Mouse (Mus musculus) limb, embryonic 11.5 days (tissue): ENCODE results near the gene Cela1. TPM values are rescaled to one million over a fixed set of nuclear protein-coding genes. Genes with fewer than 3 reads are reported as not detected.

Experiments used
- ATAC-seq: fragments of 200-750 bp; cut with Nextera tagmentation; 2 replicates; pipeline ENCODE4 v1.8.0; 2017; ENCODE audit warnings: low read depth; ENCODE audit not compliant: insufficient number of reproducible peaks, low FRiP score, low TSS enrichment
- DNase-seq: peaks from one replicate; pipeline ENCODE4 v3.0.0-alpha.2; 2015; ENCODE audit warnings: low spot score
- H3K27ac ChIP-seq: fragments of 300-500 bp; sonication (generic); replicated peaks from 2 replicates; pipeline ENCODE4 v1.5.1; 2014; ENCODE audit warnings: low read depth, mild to moderate bottlenecking, low read length
- H3K27me3 ChIP-seq: fragments of 300-500 bp; sonication (generic); 2 replicates; pipeline ENCODE4 v1.6.1; 2014; ENCODE audit warnings: mild to moderate bottlenecking, low read length, mixed read lengths; ENCODE audit not compliant: control insufficient read depth, insufficient read depth
- H3K36me3 ChIP-seq: fragments of 300-500 bp; sonication (generic); 2 replicates; pipeline ENCODE4 v1.6.1; 2014; ENCODE audit warnings: mild to moderate bottlenecking, low read length, moderate library complexity, mixed read lengths; ENCODE audit not compliant: control insufficient read depth, insufficient read depth
- H3K4me1 ChIP-seq: fragments of 300-500 bp; sonication (generic); 2 replicates; pipeline ENCODE4 v1.6.1; 2014; ENCODE audit warnings: low read length, mixed read lengths; ENCODE audit not compliant: control insufficient read depth, insufficient read depth
- H3K4me2 ChIP-seq: fragments of 300-500 bp; sonication (generic); 2 replicates; pipeline ENCODE4 v1.6.1; 2014; ENCODE audit warnings: low read depth, mild to moderate bottlenecking, moderate library complexity; ENCODE audit not compliant: severe bottlenecking
- H3K4me3 ChIP-seq: fragments of 300-500 bp; sonication (generic); 2 replicates; pipeline ENCODE4 v1.5.1; 2014; ENCODE audit warnings: low read depth, low read length
- H3K9ac ChIP-seq: fragments of 300-500 bp; sonication (generic); 2 replicates; pipeline ENCODE4 v1.6.1; 2014; ENCODE audit warnings: mild to moderate bottlenecking, low read length
- H3K9me3 ChIP-seq: fragments of 300-500 bp; sonication (generic); 2 replicates; pipeline ENCODE4 v1.6.1; 2016; ENCODE audit warnings: low read length; ENCODE audit not compliant: control insufficient read depth
- WGBS: fragments of 180-500 bp; shearing (Covaris S2); extraction: QIAGEN DNeasy Blood & Tissue Kit; methylation state at CpG from one replicate; pipeline ENCODE4 v1.1.7; 2014; 5-methylcytosine and 5-hydroxymethylcytosine counted together
- polyA plus RNA-seq: library from polyadenylated mRNA; unstranded; fragments of >200 nt; fragmentation: Nextera tagmentation; extraction: Ambion mirVana; gene quantifications from 2 replicates; pipeline ENCODE4 v1.2.1, GENCODE M21; 2014

Gene Cela1
- polyA plus RNA-seq, 1 experiment from 2014 or later = 1.4 TPM

DNA sequence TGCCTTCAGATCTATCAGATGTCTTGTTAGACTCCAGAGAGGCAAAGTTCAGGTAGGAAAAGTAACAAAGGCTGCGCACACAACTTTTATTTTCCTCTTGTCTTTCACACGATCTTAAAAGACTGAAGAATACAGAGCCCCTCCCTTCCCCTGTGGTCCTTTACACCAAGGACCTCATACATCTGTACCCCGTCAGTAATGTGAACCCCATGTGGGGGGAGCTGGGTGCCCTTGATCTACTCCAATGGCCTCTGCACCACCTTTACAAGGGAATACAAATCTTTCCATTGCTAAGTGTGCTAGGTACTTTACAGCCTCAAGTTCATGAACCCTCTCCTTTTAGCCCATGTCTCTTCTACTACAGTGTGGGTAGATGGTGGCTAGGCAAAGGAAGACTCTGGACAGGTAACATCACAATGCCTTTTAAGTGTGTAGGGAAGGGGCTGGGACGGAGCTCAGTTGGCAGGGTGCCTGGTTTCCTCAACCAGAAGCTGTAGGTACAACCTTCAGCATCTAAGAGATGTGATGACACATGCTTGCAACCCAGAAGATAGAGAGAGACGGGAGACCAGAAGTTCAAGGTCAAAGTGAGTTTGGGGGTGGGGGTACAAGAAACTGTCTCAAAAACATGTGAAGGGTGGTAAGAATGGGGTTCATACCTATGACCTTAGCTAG lies 19.7 kb downstream of the Cela1 start:
- 81% methylated on average over 5 of the region's 5 CpGs for WGBS
- no peak overlapping the region for H3K9ac ChIP-seq
- no peak for DNase-seq
- H3K27me3 ChIP-seq = no peaks in the 10 kb centered on the region
- H3K9me3 ChIP-seq = no peaks in the 10 kb centered on the region
- ATAC-seq = no peak
- no peak overlapping the region for H3K4me3 ChIP-seq
- H3K27ac ChIP-seq = no peak overlapping the region
- H3K4me2 ChIP-seq = no peak overlapping the region
- H3K36me3 ChIP-seq = no peaks in the 10 kb centered on the region
- H3K4me1 ChIP-seq = no peaks in the 10 kb centered on the region

DNA sequence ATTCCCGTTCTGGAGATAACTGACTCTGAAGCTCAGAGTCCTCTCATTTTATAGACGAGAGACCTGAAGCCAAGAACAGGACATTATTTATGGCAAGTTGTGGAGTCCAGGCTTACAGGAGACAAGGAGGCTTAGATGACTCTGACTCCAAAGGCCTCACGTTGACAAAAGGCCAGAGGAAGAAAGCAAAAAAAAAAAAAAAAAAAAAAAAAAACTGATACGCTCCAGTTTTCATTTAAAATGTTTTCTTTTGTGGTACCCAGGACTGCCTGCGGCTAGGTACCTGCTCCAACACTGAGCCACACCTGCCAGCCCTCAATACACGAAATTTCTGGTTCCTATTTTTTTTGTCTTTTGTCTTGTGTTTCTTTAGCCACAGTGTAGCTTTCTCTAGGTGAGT lies 20.3 kb downstream of the Cela1 start:
- H3K4me1 ChIP-seq = no peaks in the 10 kb centered on the region
- H3K4me2 ChIP-seq = no peak overlapping the region
- ATAC-seq (no peak), DNase-seq (no peak)
- no peak overlapping the region for H3K9ac ChIP-seq
- no peak overlapping the region for H3K27ac ChIP-seq
- no peaks in the 10 kb centered on the region for H3K9me3 ChIP-seq
- 57% methylated on average over 6 of the region's 6 CpGs for WGBS
- H3K27me3 ChIP-seq = no peaks in the 10 kb centered on the region
- no peak overlapping the region for H3K4me3 ChIP-seq
- H3K36me3 ChIP-seq = no peaks in the 10 kb centered on the region

DNA sequence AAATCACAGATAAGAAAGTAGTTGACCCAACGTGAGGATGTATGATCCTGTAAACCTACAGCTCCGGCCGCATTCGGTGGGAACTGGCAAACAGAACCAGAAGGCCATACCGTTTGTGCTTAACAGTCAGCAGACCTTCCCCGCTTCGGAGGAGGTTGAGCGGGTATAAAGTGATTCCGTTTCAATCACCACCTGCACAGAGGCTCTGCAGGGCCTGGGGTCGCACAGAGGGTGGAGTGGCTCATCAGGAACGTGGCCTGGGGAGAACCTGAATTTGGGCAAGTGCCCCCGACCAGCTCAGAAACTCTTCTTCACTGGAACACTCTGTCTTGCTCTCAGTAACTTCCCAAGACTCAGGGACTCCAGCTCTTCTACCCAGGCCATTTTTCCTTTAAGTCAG lies 20.9 kb downstream of the Cela1 start:
- DNase-seq (no peak), ATAC-seq (no peak)
- H3K4me2 ChIP-seq = no peak overlapping the region
- WGBS = 20% methylated on average over 12 of the region's 12 CpGs
- no peaks in the 10 kb centered on the region for H3K4me1 ChIP-seq
- no peaks in the 10 kb centered on the region for H3K9me3 ChIP-seq
- H3K9ac ChIP-seq = no peak overlapping the region
- H3K4me3 ChIP-seq = no peak overlapping the region
- no peak overlapping the region for H3K27ac ChIP-seq
- H3K27me3 ChIP-seq = no peaks in the 10 kb centered on the region
- no peaks in the 10 kb centered on the region for H3K36me3 ChIP-seq

DNA sequence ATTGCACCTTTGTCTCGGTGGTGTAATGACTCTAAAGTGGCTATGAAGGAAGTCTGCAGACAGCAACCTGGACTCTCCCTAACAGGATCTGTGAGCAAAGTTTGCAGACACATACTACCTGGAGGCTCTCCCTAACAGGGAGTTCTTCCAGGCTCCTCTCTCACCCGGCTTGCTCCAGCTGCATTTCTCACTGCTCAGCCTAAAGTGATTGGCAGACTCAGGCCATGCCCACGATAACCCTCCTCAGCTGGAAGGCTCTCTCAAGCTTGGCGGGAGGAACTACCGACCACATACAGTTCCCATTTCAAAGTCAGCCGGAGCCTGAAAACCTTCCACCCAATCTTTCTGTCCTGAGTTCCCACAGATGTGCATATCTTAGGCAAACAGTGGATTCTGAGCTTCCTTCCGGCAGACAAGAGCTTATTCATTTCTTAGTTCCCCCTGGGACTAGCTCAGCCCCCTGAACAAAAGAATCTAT lies 21.5 kb downstream of the Cela1 start:
- Histone ChIP-seq H3K36me3 (no peaks in the 10 kb centered on the region), H3K4me3 (no peak overlapping the region), H3K9ac (no peak overlapping the region), H3K9me3 (no peaks in the 10 kb centered on the region), H3K4me2 (no peak overlapping the region), H3K27ac (no peak overlapping the region), H3K4me1 (no peaks in the 10 kb centered on the region), H3K27me3 (no peaks in the 10 kb centered on the region)
- DNase-seq (no peak), ATAC-seq (no peak)
- 6% methylated on average over 7 of the region's 7 CpGs for WGBS

DNA sequence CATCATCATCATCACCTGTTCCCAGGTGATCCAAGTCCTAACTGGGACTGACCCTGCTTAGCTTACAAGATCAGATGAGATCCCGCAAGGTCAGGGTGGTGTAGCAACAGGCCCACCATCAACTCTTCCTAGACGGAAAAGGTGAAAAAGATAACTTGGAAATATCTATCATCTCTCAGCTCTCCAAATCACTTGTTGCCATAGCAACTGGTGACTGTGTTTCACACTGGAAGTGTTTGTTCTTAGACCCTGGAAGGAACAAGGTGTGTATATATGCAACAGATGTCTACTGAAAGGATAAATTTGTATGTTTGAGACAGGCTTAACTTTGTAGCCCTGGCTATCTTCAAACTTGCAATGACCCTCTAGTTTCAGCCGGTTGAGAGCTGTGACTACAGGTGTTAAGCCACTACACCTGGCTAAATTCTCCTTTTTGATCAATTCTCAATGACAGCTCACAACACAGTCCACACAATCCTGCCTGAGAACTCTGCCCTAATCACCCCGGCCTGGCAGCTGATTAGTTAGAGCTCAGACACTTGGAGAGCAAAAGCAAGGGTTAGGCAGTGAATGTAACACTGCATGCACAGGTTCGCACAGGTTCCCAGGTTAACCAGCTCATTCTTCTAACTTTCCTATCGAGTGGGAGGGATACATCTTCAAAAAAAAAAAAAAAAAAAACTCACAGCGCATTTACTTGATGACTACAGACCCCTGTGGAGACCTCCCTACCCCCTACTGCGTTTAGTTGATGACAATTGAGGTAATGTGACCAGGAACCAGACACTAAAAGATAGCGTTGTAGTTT lies 22.1 kb downstream of the Cela1 start:
- ATAC-seq = no peak
- H3K9me3 ChIP-seq = no peaks in the 10 kb centered on the region
- 29% methylated on average over 9 of the region's 9 CpGs for WGBS
- H3K27ac ChIP-seq = no peak overlapping the region
- H3K4me3 ChIP-seq = no peak overlapping the region
- no peak overlapping the region for H3K9ac ChIP-seq
- H3K4me1 ChIP-seq = no peaks in the 10 kb centered on the region
- no peak for DNase-seq
- no peak overlapping the region for H3K4me2 ChIP-seq
- H3K27me3 ChIP-seq = no peaks in the 10 kb centered on the region
- H3K36me3 ChIP-seq = no peaks in the 10 kb centered on the region

DNA sequence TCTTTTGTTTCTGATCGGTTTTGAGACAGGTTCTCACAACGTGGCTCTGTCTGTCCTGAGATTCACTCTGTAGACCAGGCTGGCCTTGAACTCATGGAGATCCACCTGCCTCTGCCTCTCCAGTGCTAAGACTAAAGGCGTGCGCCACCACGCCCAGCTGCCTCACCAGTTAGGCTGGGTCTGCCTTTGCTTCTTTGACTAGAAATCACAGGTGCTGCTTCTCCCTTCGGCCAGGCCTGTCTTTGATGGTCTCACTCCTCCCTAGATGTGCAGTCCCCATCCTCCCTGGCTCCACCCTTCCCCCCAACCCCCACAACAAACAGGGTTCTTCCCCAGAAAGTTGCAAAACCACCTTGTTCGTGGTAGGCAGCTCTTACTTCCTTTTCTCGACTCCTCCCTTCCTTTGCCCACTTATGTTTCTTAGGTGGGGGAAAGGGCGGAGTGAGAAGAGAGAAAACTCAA lies 22.9 kb downstream of the Cela1 start:
- ATAC-seq = no peak
- no peak overlapping the region for H3K27ac ChIP-seq
- H3K9ac ChIP-seq = no peak overlapping the region
- H3K27me3 ChIP-seq = no peaks in the 10 kb centered on the region
- WGBS = 80% methylated on average over 9 of the region's 9 CpGs
- H3K9me3 ChIP-seq = no peaks in the 10 kb centered on the region
- H3K36me3 ChIP-seq = no peaks in the 10 kb centered on the region
- DNase-seq = no peak
- H3K4me1 ChIP-seq = no peaks in the 10 kb centered on the region
- no peak overlapping the region for H3K4me2 ChIP-seq
- H3K4me3 ChIP-seq = no peak overlapping the region

DNA sequence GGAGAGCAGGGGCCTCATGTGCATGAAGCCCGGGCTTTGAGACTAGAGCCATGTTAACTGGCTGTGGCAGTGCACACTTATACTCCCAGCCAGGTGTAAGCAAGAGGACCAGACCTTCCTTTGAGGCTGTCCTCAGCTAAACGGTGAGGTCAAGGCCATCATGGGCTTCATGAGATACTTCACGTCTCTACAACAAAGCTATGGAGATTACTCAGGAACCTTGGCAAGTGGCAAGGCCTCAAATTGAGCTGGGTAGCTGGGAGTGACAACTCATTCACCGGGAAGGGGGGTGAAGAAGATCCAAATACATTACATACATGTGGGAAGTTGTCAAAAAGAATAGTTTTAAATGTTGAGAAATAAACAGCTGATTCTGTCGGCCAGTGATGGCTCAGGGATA lies 26.9 kb downstream of the Cela1 start:
- Histone ChIP-seq H3K9ac (no peak overlapping the region), H3K4me3 (no peak overlapping the region), H3K36me3 (no peaks in the 10 kb centered on the region), H3K27me3 (no peaks in the 10 kb centered on the region), H3K4me1 (no peaks in the 10 kb centered on the region), H3K27ac (no peak overlapping the region), H3K4me2 (no peak overlapping the region), H3K9me3 (no peaks in the 10 kb centered on the region)
- no peak for ATAC-seq
- DNase-seq = no peak
- WGBS = 91% methylated on average over 5 of the region's 5 CpGs

DNA sequence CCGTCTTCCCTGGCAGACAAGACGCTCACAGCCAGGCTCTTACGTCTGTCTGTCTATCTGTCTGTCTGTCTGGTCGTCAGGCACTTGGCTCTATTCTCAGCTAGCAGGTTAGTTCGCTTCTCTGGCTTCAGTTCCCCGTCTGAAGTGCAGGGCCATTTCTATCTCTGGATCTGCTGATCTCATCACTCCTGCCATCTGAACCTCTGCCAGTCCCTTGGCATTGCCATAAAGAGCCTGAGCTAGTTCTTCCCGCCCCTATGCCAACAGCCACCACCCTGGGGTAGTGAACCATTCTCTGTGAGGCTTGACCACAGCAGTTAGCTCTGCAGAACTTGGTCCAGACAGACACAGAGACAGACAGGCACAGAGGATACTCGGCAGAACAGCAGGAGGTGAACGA lies 27.4 kb downstream of the Cela1 start:
- no peak for ATAC-seq

More for the DNA sequence above, 27.4 kb downstream of the Cela1 start:
- no peaks in the 10 kb centered on the region for H3K27me3 ChIP-seq
- no peaks in the 10 kb centered on the region for H3K36me3 ChIP-seq
- H3K27ac ChIP-seq = no peak overlapping the region
- H3K9ac ChIP-seq = no peak overlapping the region
- no peak overlapping the region for H3K4me2 ChIP-seq
- no peaks in the 10 kb centered on the region for H3K9me3 ChIP-seq
- no peak overlapping the region for H3K4me3 ChIP-seq
- no peak for DNase-seq
- 88% methylated on average over 9 of the region's 9 CpGs for WGBS
- no peaks in the 10 kb centered on the region for H3K4me1 ChIP-seq
